Mouse (Mus musculus): Measurements from ENCODE around the gene Senp3. TPM values are rescaled to one million over a fixed set of nuclear protein-coding genes. Genes with fewer than 3 reads are reported as not detected.

Senp3 gene
- polyA plus RNA-seq, 1 experiment from 2014 or later = 99.2 TPM

DNA sequence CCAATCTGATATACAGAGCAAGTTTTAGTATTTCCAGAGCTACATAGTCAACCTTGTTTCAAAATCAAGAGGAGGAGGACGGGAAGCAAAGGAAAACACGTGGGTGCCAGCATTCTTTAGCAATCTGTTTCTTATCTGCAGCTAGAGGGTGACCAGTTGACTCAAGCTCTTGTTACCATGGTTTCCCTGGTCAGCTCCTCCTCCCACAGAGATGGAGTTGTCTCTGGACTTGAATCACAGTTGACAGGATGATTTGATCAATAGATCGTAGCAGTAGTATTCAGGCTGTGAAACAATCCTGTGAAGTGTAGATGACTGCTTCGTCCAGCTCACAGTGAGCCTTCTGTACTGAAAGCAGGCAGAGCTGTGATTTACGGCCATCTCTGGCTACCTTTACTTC lies 34.0 kb upstream of the Senp3 start:
- Histone ChIP-seq H3K27ac (no peak overlapping the region), H3K27me3 (ENCODE audit: control insufficient read depth, insufficient read depth, low read length) (no peaks in the 10 kb centered on the region), H3K36me3 (replicated peaks; ENCODE audit: control insufficient read depth, insufficient read depth) (no peaks in the 10 kb centered on the region), H3K4me1 (replicated peaks; ENCODE audit: control insufficient read depth, insufficient read depth, low read length) (0 out of 2 replicates have a peak, but pooled peaks cover 3% of the 10 kb centered on the region), H3K4me3 (replicated peaks; ENCODE audit: low read length) (no peak overlapping the region), H3K9ac (no peak overlapping the region), H3K4me2 (replicated peaks) (no peak overlapping the region), H3K9me3 (ENCODE audit: control insufficient read depth, low read length) (no peaks in the 10 kb centered on the region)
- DNase-seq (ENCODE audit: low spot score) (no peak), ATAC-seq (ENCODE audit: low FRiP score) (no peak)
- WGBS = 26% methylated on average over 5 of the region's 5 CpGs

DNA sequence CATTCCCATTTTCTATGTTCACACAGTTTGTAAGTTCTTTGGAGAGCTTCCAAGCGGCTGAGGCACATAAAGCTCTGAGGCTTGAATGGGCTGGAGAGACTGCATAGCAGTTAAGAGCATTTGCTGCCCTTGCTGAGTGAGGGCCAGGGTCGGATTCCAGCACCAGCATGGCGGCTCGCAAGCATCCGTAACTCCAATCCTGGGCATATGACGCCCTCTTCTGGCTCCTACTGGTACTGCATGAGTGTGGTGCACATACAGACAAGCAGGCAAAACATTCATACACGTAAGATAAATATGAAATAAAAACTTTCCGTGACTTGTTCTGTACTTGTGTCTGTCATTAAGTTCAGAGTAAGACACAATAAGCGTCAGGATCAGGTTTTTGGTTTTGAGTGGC lies 33.6 kb upstream of the Senp3 start:
- Histone ChIP-seq H3K9me3 (ENCODE audit: control insufficient read depth, low read length) (no peaks in the 10 kb centered on the region), H3K27ac (no peak overlapping the region), H3K27me3 (ENCODE audit: control insufficient read depth, insufficient read depth, low read length) (no peaks in the 10 kb centered on the region), H3K4me2 (replicated peaks) (no peak overlapping the region), H3K9ac (no peak overlapping the region), H3K36me3 (replicated peaks; ENCODE audit: control insufficient read depth, insufficient read depth) (no peaks in the 10 kb centered on the region), H3K4me1 (replicated peaks; ENCODE audit: control insufficient read depth, insufficient read depth, low read length) (0 out of 2 replicates have a peak, but pooled peaks cover 3% of the 10 kb centered on the region), H3K4me3 (replicated peaks; ENCODE audit: low read length) (no peak overlapping the region)
- DNase-seq (ENCODE audit: low spot score) = no peak
- ATAC-seq (ENCODE audit: low FRiP score) = no peak
- 59% methylated on average over 9 of the region's 9 CpGs for WGBS

DNA sequence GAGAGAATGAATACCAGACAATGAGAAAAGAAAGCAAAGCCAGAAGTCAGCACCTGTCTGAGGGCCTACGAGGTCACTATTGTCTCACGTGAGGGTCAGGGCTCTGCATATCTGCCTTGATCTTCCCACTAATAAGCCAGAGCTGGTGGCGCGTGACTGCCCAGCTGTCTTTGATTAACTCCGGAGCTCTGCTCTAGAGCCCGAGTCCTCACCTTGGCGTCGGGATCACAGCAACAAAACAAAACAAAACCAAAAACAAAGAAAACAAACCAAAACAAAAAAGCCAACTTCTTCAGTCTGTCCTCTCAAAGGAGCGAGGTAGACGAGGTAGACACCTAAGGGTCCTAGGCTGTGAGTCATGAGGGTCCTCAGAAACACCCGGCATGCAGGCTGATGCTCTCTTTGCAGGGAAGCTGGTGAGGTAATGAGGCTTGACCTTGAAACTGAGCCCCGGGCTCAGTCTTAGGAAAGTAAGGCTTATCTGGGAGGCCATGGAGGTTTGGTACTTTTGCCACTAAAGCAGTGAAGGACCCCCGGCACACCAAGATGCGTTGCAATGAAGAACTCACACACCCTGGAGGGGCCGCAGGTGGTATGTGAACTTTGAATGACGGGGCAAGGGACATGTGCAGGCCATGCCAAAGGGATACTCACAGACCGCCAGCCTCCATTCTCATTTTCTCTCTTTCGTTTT lies 32.9 kb upstream of the Senp3 start:
- Histone ChIP-seq H3K27me3 (ENCODE audit: control insufficient read depth, insufficient read depth, low read length) (no peaks in the 10 kb centered on the region), H3K9me3 (ENCODE audit: control insufficient read depth, low read length) (no peaks in the 10 kb centered on the region), H3K4me3 (replicated peaks; ENCODE audit: low read length) (no peak overlapping the region), H3K36me3 (replicated peaks; ENCODE audit: control insufficient read depth, insufficient read depth) (no peaks in the 10 kb centered on the region), H3K9ac (no peak overlapping the region), H3K27ac (no peak overlapping the region), H3K4me1 (replicated peaks; ENCODE audit: control insufficient read depth, insufficient read depth, low read length) (0 out of 2 replicates have a peak, but pooled peaks cover 3% of the 10 kb centered on the region), H3K4me2 (replicated peaks) (no peak overlapping the region)
- no peak for DNase-seq (ENCODE audit: low spot score)
- no peak for ATAC-seq (ENCODE audit: low FRiP score)
- 75% methylated on average over 18 of the region's 18 CpGs for WGBS

DNA sequence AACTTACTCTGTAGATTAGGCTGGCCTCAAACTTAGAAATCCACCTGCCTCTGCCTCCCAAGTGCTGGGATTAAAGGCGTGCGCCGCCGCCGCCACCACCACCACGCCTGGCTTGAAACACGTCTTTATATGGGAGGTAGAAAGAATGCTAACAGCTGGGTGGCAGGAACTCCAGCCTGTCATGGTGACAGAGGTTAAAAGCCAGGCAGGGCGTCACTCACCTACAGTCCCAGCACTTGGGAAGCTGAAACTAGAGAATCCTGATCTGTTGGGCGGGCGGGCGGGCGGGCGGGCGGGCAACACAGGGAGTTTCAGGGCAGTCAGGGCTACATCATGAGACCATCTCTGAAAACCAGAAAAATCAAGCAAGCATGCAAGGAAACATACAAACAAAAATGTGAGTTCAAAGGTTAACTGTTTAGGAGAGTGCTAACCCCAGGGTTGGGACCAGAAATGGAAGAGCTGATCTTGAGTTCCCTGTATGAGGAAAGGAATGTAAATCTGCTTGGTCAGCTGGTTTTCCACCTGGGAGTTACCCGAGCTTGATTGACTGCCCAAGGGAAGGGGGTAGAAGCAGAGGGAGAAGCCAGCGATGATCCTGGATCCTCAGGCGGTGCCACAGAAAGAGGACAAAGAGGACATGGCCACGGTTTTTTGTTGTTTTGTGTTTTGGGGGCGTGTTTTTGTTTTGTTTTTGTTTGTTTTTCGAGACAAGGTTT lies 31.2 kb upstream of the Senp3 start:
- Histone ChIP-seq H3K9me3 (ENCODE audit: control insufficient read depth, low read length) (no peaks in the 10 kb centered on the region), H3K4me1 (replicated peaks; ENCODE audit: control insufficient read depth, insufficient read depth, low read length) (no peaks in the 10 kb centered on the region), H3K27ac (no peak overlapping the region), H3K4me3 (replicated peaks; ENCODE audit: low read length) (no peak overlapping the region), H3K27me3 (ENCODE audit: control insufficient read depth, insufficient read depth, low read length) (no peaks in the 10 kb centered on the region), H3K36me3 (replicated peaks; ENCODE audit: control insufficient read depth, insufficient read depth) (no peaks in the 10 kb centered on the region), H3K4me2 (replicated peaks) (no peak overlapping the region), H3K9ac (no peak overlapping the region)
- no peak for DNase-seq (ENCODE audit: low spot score)
- WGBS = 79% methylated on average over 20 of the region's 20 CpGs
- no peak for ATAC-seq (ENCODE audit: low FRiP score)

DNA sequence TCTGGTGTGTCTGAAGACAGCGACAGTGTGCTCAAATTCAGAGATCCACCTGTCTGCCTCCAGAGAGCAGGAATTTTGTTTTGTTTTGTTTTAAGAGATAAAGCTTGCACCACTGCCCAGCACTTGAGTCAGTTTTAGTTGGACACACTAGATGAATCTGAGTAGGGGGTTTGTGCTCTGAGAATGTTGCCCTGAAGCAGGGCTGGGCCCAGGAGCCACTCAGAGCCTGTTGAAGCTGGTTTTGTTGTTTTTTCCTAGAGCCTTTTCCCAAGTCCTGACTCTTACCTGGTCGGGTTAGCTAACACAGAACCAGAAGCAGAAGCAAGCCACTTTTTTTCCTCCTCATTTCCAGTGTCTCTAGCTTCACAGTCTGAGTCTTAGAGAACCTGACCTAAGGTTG lies 29.2 kb upstream of the Senp3 start:
- Histone ChIP-seq H3K4me1 (replicated peaks; ENCODE audit: control insufficient read depth, insufficient read depth, low read length) (no peaks in the 10 kb centered on the region), H3K4me2 (replicated peaks) (no peak overlapping the region), H3K36me3 (replicated peaks; ENCODE audit: control insufficient read depth, insufficient read depth) (no peaks in the 10 kb centered on the region), H3K27ac (no peak overlapping the region), H3K9ac (no peak overlapping the region), H3K4me3 (replicated peaks; ENCODE audit: low read length) (no peak overlapping the region), H3K27me3 (ENCODE audit: control insufficient read depth, insufficient read depth, low read length) (no peaks in the 10 kb centered on the region), H3K9me3 (ENCODE audit: control insufficient read depth, low read length) (no peaks in the 10 kb centered on the region)
- 91% methylated on average over 2 of the region's 2 CpGs for WGBS
- ATAC-seq (ENCODE audit: low FRiP score) (no peak), DNase-seq (ENCODE audit: low spot score) (no peak)

DNA sequence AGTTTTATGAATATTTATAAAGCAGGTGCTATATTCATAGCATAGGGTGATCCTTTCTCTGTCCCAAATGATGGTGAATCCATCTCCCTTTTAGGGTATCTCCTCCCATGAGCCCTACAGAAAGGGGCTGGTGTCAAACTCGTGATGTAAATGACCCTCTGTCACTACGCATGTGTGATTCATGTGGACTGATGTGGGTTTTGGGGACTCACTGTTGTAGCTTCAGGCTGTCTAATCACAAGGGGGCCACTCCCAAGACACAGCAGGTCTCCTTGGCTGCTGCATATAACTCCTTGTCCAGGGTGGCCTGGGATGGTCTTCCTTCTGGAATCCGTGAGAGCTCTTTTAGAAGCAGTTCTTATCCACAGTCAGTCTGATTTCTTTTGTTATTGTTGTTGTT lies 28.6 kb upstream of the Senp3 start:
- DNase-seq (ENCODE audit: low spot score) (no peak), ATAC-seq (ENCODE audit: low FRiP score) (no peak)
- H3K4me1 ChIP-seq (replicated peaks; ENCODE audit: control insufficient read depth, insufficient read depth, low read length) = no peaks in the 10 kb centered on the region
- no peak overlapping the region for H3K27ac ChIP-seq
- H3K27me3 ChIP-seq (ENCODE audit: control insufficient read depth, insufficient read depth, low read length) = no peaks in the 10 kb centered on the region
- no peaks in the 10 kb centered on the region for H3K9me3 ChIP-seq (ENCODE audit: control insufficient read depth, low read length)
- WGBS = 71% methylated on average over 3 of the region's 3 CpGs
- H3K4me3 ChIP-seq (replicated peaks; ENCODE audit: low read length) = no peak overlapping the region
- no peaks in the 10 kb centered on the region for H3K36me3 ChIP-seq (replicated peaks; ENCODE audit: control insufficient read depth, insufficient read depth)
- H3K4me2 ChIP-seq (replicated peaks) = no peak overlapping the region
- H3K9ac ChIP-seq = no peak overlapping the region

DNA sequence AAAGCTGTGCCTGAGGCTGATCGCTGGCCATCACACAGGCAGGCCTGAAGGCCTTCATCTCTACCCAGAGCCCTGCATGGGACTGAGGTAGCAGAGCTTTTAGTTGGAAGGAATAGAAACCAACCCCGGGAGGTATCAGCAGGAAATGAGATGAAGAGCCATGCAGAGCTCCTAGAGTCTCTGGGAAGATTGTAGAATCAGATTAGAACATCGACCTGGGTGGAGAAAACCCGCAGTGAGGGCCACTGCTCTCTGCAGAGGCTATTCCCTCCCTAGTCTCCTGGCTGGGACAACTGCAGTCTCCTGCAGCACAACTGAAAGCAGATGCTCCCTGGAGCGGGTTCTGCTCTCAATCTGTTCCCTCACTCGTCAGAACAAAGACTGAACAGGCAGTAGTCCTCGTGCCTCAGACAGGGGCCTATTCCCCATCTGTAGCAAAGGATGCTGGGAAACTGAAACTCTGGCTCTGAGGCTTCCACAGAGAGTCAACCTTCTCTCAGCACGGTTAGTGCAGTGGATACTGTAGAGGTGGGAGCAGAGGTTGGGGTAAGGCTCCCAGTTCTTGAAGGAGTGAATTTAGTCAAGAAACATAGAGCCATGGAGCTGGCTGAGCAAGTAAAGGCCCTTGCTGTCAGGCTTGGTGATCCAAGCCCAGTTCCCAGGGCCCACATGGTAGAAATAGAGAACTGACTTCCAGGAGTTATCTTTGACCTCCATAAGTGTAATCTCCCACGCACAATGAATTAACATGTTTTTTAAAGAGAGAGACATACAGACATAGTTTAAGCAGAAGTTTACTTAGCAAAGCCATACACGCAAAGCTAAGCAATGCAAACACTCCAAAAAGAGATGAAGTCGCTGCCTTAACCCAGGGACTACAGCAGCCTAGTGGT lies 27.9 kb upstream of the Senp3 start:
- H3K27ac ChIP-seq = no peak overlapping the region
- no peaks in the 10 kb centered on the region for H3K27me3 ChIP-seq (ENCODE audit: control insufficient read depth, insufficient read depth, low read length)
- ATAC-seq (ENCODE audit: low FRiP score) = no peak
- no peak overlapping the region for H3K4me2 ChIP-seq (replicated peaks)
- no peak for DNase-seq (ENCODE audit: low spot score)
- no peak overlapping the region for H3K4me3 ChIP-seq (replicated peaks; ENCODE audit: low read length)
- no peaks in the 10 kb centered on the region for H3K4me1 ChIP-seq (replicated peaks; ENCODE audit: control insufficient read depth, insufficient read depth, low read length)
- H3K9ac ChIP-seq = no peak overlapping the region
- WGBS = 63% methylated on average over 11 of the region's 11 CpGs
- no peaks in the 10 kb centered on the region for H3K9me3 ChIP-seq (ENCODE audit: control insufficient read depth, low read length)
- no peaks in the 10 kb centered on the region for H3K36me3 ChIP-seq (replicated peaks; ENCODE audit: control insufficient read depth, insufficient read depth)

DNA sequence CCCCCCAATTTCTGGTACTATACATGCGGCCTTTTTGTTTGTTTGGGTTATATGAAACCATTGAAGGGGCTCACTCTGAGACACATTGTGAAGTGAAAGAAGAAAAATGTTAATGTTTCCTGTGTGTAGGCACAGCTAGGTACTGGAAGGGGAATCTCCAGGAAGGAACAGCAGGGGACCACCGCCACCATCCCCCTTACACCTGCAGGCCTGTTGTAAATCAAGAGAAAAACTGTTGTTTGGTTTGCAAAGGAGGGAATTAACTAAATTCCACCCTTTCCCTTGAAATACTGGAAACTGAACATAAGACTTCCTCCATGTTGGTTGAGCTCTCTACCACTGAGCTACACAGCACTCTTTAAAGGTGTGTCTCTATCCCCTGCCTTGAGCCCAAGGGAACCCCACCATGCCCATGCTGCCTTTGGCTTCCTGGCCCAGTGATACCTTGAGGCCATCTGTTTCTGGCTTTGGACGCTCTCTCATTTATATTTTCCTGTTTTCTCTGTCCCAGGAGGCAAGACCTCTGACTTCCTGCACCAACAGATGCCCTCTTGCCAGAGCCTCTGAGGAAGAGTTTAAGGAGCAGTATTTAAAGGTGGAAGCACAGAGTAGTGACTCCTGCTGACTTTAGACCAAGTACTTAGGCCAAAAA lies 26.9 kb upstream of the Senp3 start:
- H3K27me3 ChIP-seq (ENCODE audit: control insufficient read depth, insufficient read depth, low read length) = no peaks in the 10 kb centered on the region
- H3K9ac ChIP-seq = no peak overlapping the region
- no peak for ATAC-seq (ENCODE audit: low FRiP score)
- 87% methylated on average over 3 of the region's 3 CpGs for WGBS
- H3K27ac ChIP-seq = no peak overlapping the region
- no peaks in the 10 kb centered on the region for H3K9me3 ChIP-seq (ENCODE audit: control insufficient read depth, low read length)
- H3K4me1 ChIP-seq (replicated peaks; ENCODE audit: control insufficient read depth, insufficient read depth, low read length) = no peaks in the 10 kb centered on the region
- no peak overlapping the region for H3K4me3 ChIP-seq (replicated peaks; ENCODE audit: low read length)
- no peaks in the 10 kb centered on the region for H3K36me3 ChIP-seq (replicated peaks; ENCODE audit: control insufficient read depth, insufficient read depth)
- no peak overlapping the region for H3K4me2 ChIP-seq (replicated peaks)
- no peak for DNase-seq (ENCODE audit: low spot score)
